Mouse (Mus musculus) stomach, postnatal 0 days (tissue): Measurements from ENCODE around the gene Stag3. TPM values are rescaled to one million over a fixed set of nuclear protein-coding genes. Genes with fewer than 3 reads are reported as not detected.

Source experiments
- ATAC-seq: fragments of 200-750 bp; cut with Nextera tagmentation; 2 replicates; pipeline ENCODE4 v1.8.0; 2017; ENCODE audit not compliant: low FRiP score, low TSS enrichment
- DNase-seq: peaks from one replicate; pipeline ENCODE4 v3.0.0-alpha.2; 2016; ENCODE audit warnings: low spot score
- H3K27ac ChIP-seq: fragments of 300-500 bp; sonication (generic); replicated peaks from 2 replicates; pipeline ENCODE4 v1.5.1; 2014; ENCODE audit warnings: mild to moderate bottlenecking, control low read depth
- H3K27me3 ChIP-seq: fragments of 300-500 bp; sonication (generic); 2 replicates; pipeline ENCODE4 v1.6.1; 2014; ENCODE audit warnings: low read length; ENCODE audit not compliant: control insufficient read depth, insufficient read depth
- H3K36me3 ChIP-seq: fragments of 300-500 bp; sonication (generic); 2 replicates; pipeline ENCODE4 v1.6.1; 2014; ENCODE audit warnings: low read length, mixed read lengths; ENCODE audit not compliant: control insufficient read depth, insufficient read depth
- H3K4me1 ChIP-seq: fragments of 300-500 bp; sonication (generic); replicated peaks from 2 replicates; pipeline ENCODE4 v1.6.1; 2014; ENCODE audit warnings: antibody characterized with exemption; ENCODE audit not compliant: control insufficient read depth, insufficient read depth
- H3K4me2 ChIP-seq: fragments of 300-500 bp; sonication (generic); replicated peaks from 2 replicates; pipeline ENCODE4 v1.6.1; 2014; ENCODE audit warnings: low read depth, mild to moderate bottlenecking, control low read depth, moderate library complexity
- H3K4me3 ChIP-seq: fragments of 300-500 bp; sonication (generic); 2 replicates; pipeline ENCODE4 v1.5.1; 2014; ENCODE audit warnings: low read depth, low read length, control low read depth
- H3K9ac ChIP-seq: fragments of 300-500 bp; sonication (generic); 2 replicates; pipeline ENCODE4 v1.6.1; 2014; ENCODE audit warnings: mild to moderate bottlenecking, low read length, control low read depth, mixed read lengths
- H3K9me3 ChIP-seq: fragments of 300-500 bp; sonication (generic); 2 replicates; pipeline ENCODE4 v1.6.1; 2016; ENCODE audit warnings: low read length; ENCODE audit not compliant: control insufficient read depth
- CTCF ChIP-seq: IDR thresholded peaks from 2 replicates; pipeline ENCODE4 v1.5.1; 2016; ENCODE audit warnings: antibody characterized with exemption, low read depth, mild to moderate bottlenecking, moderate library complexity
- EP300 ChIP-seq: optimal IDR thresholded peaks from 2 replicates; pipeline ENCODE3; 2016; ENCODE audit warnings: antibody characterized with exemption
- WGBS: fragments of 180-500 bp; shearing (Covaris S2); extraction: QIAGEN DNeasy Blood & Tissue Kit; methylation state at CpG from one replicate; pipeline ENCODE4 v1.1.7; 2014; 5-methylcytosine and 5-hydroxymethylcytosine counted together
- polyA plus RNA-seq: library from polyadenylated mRNA; unstranded; fragments of >200 nt; fragmentation: Nextera tagmentation; extraction: Ambion mirVana; gene quantifications from 2 replicates; pipeline ENCODE4 v1.2.1, GENCODE M21; 2015

Stag3 gene
- polyA plus RNA-seq, 1 experiment from 2014 or later, result 0.50 TPM

DNA sequence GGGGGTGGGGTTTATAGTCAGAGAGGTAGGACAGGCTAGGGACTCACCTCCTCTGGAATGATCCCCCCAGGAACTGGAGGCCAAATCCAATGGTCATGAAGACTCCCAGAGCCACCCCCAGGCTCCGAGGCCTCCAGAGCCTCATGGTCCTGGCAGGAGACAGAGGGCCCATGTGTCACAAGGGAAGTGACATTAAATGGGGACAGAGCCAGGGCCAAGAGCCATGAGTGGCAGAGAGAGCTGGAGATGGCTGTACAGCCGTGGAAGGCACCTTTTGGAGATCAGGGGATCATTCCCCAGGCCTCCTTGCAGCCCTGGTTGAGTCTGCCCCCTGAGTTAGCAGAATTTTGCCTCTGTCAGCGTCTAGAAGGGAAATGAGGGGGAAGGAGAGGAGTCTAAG is 8.8 kb upstream of the Stag3 start:
- TF ChIP-seq CTCF, result no peak
- no peak for TF ChIP-seq EP300
- H3K4me1 ChIP-seq, result peaks cover 3% of the 10 kb centered on the region; the same call in 1 of the 2 replicates
- DNase-seq, result no peak
- ATAC-seq, result no peak
- H3K4me2 ChIP-seq, result no peak overlapping the region
- H3K9ac ChIP-seq, result no peak overlapping the region
- no peak overlapping the region for H3K27ac ChIP-seq
- no peaks in the 10 kb centered on the region for H3K36me3 ChIP-seq
- WGBS, result 59% methylated on average over 3 of the region's 3 CpGs
- H3K9me3 ChIP-seq, result no peaks in the 10 kb centered on the region
- no peaks in the 10 kb centered on the region for H3K27me3 ChIP-seq
- no peak overlapping the region for H3K4me3 ChIP-seq

- H3K4me3 ChIP-seq, result peak within 1 kb of the TSS; percentile 10; the same call in 1 of the 2 replicates
- whole genome bisulfite sequencing, result 2% methylated on average over 12 of the region's 12 CpGs
- TF ChIP-seq CTCF, result peak; percentile 37; the same call in 1 of the 2 replicates
- TF ChIP-seq EP300, result no peak
- H3K27me3 ChIP-seq, result no peaks in the 10 kb centered on the region
- DNase-seq (peak; percentile 43), ATAC-seq (peak; percentile 66; the same call in 1 of the 2 replicates)
- 0 out of 2 replicates have a peak within 1 kb of the TSS, but pooled peaks have one; percentile 39 for H3K9ac ChIP-seq
- H3K4me2 ChIP-seq, result peak within 1 kb of the TSS; percentile 41
- no peaks in the 10 kb centered on the region for H3K36me3 ChIP-seq
- peak within 1 kb of the TSS; percentile 64; the same call in 1 of the 2 replicates for H3K27ac ChIP-seq
- H3K9me3 ChIP-seq, result no peaks in the 10 kb centered on the region
- H3K4me1 ChIP-seq, result peaks cover 3% of the 10 kb centered on the region; the same call in 1 of the 2 replicates
Measured at GRCm38 (mm10) chr5:138272409-138272923, 7.6 kb upstream of the Stag3 start, which contains the start of gene Gal3st4. Gene Gal3st4, minus strand, starts transcription at chr5:138272840.

DNA sequence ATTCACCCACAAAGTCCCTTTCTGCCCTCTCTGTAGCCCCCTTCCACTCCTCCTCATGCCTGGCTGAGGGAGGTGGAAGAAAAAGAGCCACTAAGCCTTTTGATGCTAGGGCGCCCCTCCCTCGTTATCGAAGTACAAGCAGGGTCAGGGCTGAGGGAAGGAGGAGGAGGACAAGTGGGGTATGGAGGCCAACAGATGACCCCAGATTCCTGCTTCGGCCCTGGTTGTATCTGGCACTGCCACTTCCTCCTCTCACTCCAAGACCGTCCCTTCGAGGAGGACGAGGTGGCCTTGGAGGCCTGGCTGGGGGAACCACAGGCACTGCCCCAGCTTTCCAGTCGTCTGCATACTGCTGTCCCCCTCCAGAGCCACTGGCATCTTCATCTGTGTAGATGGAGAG is 5.9 kb upstream of the Stag3 start:
- TF ChIP-seq CTCF, result no peak
- TF ChIP-seq EP300, result no peak
- Histone ChIP-seq H3K9me3 (no peaks in the 10 kb centered on the region), H3K27ac (no peak overlapping the region), H3K4me1 (peaks cover 3% of the 10 kb centered on the region; the same call in 1 of the 2 replicates), H3K9ac (no peak overlapping the region), H3K27me3 (no peaks in the 10 kb centered on the region), H3K4me2 (no peak overlapping the region), H3K36me3 (no peaks in the 10 kb centered on the region), H3K4me3 (no peak overlapping the region)
- DNase-seq (no peak), ATAC-seq (no peak)
- 79% methylated on average over 8 of the region's 8 CpGs for WGBS

GRCm38 (mm10) chr5:138275216-138276050 is 4.6 kb upstream of the Stag3 start:
- H3K27ac ChIP-seq, result peak overlapping the region; percentile 75
- H3K9me3 ChIP-seq, result 0 out of 2 replicates have a peak, but pooled peaks cover 2% of the 10 kb centered on the region
- TF ChIP-seq EP300, result no peak
- TF ChIP-seq CTCF, result no peak
- DNase-seq, result peak; percentile 56
- no peaks in the 10 kb centered on the region for H3K27me3 ChIP-seq
- H3K4me3 ChIP-seq, result peak overlapping the region; percentile 20
- ATAC-seq, result no peak
- H3K4me1 ChIP-seq, result peaks cover 3% of the 10 kb centered on the region; the same call in 1 of the 2 replicates
- H3K4me2 ChIP-seq, result peak overlapping the region; percentile 49
- WGBS, result 33% methylated on average over 41 of the region's 41 CpGs
- H3K9ac ChIP-seq, result peak overlapping the region; percentile 45; the same call in 1 of the 2 replicates
- no peaks in the 10 kb centered on the region for H3K36me3 ChIP-seq

DNA sequence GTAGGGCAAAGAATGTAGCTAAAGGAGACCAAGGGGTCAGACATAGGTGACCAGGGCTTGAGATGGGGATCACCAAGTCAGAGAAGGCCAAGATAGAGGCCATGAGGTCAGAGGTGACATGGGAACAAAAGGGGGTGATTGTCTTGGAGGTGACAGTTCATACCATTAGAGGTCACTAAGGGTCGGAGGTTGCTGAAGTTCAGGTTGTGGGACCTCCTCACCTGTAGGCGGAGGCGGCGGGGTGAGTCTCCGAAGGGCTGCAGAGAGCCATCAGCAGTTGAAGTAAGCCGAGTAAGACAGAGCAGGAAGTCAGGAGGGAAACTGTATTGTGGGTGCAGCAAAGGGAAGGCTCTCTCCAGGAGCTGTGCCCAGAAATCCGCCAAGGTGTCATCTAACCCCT is 2.0 kb upstream of the Stag3 start:
- no peaks in the 10 kb centered on the region; the same call in 1 of the 2 replicates for H3K4me1 ChIP-seq
- TF ChIP-seq EP300 (no peak), CTCF (no peak)
- no peaks in the 10 kb centered on the region for H3K27me3 ChIP-seq
- H3K36me3 ChIP-seq, result no peaks in the 10 kb centered on the region
- WGBS, result 87% methylated on average over 7 of the region's 7 CpGs
- H3K4me3 ChIP-seq, result no peak overlapping the region
- no peak overlapping the region for H3K27ac ChIP-seq
- ATAC-seq, result no peak
- H3K4me2 ChIP-seq, result no peak overlapping the region
- 0 out of 2 replicates have a peak, but pooled peaks cover 3% of the 10 kb centered on the region for H3K9me3 ChIP-seq
- no peak for DNase-seq
- no peak overlapping the region for H3K9ac ChIP-seq

DNA sequence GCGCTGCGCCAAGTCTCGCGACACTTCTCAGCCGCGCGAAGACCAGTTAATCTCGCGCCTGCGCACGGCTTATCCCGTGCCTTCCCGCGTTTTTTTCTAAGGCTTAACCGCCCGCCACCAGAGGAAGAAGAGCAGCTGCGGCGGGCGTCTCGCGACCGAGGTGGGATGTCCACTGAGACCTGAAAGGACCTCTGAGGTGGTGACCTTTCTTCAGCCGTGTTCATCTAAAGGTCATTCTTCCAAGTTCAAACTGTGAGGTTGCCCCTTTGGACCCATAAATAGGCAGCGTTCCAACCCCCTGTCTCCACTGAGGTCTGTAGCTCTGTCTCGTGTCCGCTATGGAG is 357 bp downstream of the Stag3 start:
- H3K9ac ChIP-seq, result no peak overlapping the region
- H3K27ac ChIP-seq, result no peak overlapping the region
- peak overlapping the region; percentile 75; the same call in 1 of the 2 replicates for H3K4me2 ChIP-seq
- no peaks in the 10 kb centered on the region for H3K36me3 ChIP-seq
- H3K4me1 ChIP-seq, result no peaks in the 10 kb centered on the region
- TF ChIP-seq EP300, result peak; percentile 92
- TF ChIP-seq CTCF, result no peak
- no peak for ATAC-seq
- no peaks in the 10 kb centered on the region for H3K27me3 ChIP-seq
- no peak for DNase-seq
- H3K4me3 ChIP-seq, result no peak overlapping the region; the same call in 1 of the 2 replicates
- H3K9me3 ChIP-seq, result 0 out of 2 replicates have a peak, but pooled peaks cover 3% of the 10 kb centered on the region
- WGBS, result 19% methylated on average over 26 of the region's 26 CpGs
